Mouse (Mus musculus) cortical plate, adult 2 months (tissue): ENCODE measurements at regions not wholly inside any gene's neighbourhood (a gene's known extent, or its start where the extent isn't known, plus 50 kb on each side); places are given as distances from the start of the nearest gene placed in this dataset.

Experiments
- H3K27ac ChIP-seq: fragments of 200-500 bp; 2 replicates; pipeline ENCODE4 v1.5.1; 2012; ENCODE audit warnings: low read length, control low read depth, inconsistent platforms; ENCODE audit not compliant: insufficient read depth
- H3K4me1 ChIP-seq: fragments of 200-500 bp; 2 replicates; pipeline ENCODE4 v1.6.1; 2011; ENCODE audit warnings: low read length; ENCODE audit not compliant: control insufficient read depth, insufficient read depth
- H3K4me3 ChIP-seq: fragments of 200-500 bp; 2 replicates; pipeline ENCODE4 v1.5.1; 2011; ENCODE audit warnings: mild to moderate bottlenecking, low read length, control low read depth; ENCODE audit not compliant: insufficient read depth
- CTCF ChIP-seq: fragments of 200-500 bp; IDR thresholded peaks from 2 replicates; pipeline ENCODE4 v1.5.1; 2011; ENCODE audit warnings: mild to moderate bottlenecking, control low read depth, low read length; ENCODE audit not compliant: insufficient read depth; ENCODE audit errors: extremely low read depth
- POLR2A ChIP-seq: fragments of 200-500 bp; IDR thresholded peaks from 2 replicates; pipeline ENCODE4 v1.6.1; 2011; ENCODE audit warnings: mild to moderate bottlenecking, low read length, control low read depth; ENCODE audit not compliant: insufficient read depth; ENCODE audit errors: extremely low read depth

- no peak overlapping the region for H3K4me3 ChIP-seq
- TF ChIP-seq CTCF (no peak), POLR2A (no peak)
- peaks cover 9% of the 10 kb centered on the region for H3K4me1 ChIP-seq
- no peak overlapping the region for H3K27ac ChIP-seq
These were observed 962.3 kb downstream of the 4930447A16Rik start for GRCm38 (mm10) chr15:38387617-38388016.

GRCm38 (mm10) chr15:38388436-38388835, 963.1 kb downstream of the 4930447A16Rik start:
- Histone ChIP-seq H3K27ac (no peak overlapping the region), H3K4me1 (peaks cover 9% of the 10 kb centered on the region), H3K4me3 (no peak overlapping the region)
- TF ChIP-seq POLR2A (no peak), CTCF (no peak)

GRCm38 (mm10) chr15:38390450-38390849, 965.1 kb downstream of the 4930447A16Rik start:
- H3K4me1 ChIP-seq: peaks cover 1% of the 10 kb centered on the region; the same call in 1 of the 2 replicates
- H3K4me3 ChIP-seq: no peak overlapping the region
- H3K27ac ChIP-seq: no peak overlapping the region
- TF ChIP-seq CTCF (no peak), POLR2A (no peak)

GRCm38 (mm10) chr15:38391420-38391819, 966.1 kb downstream of the 4930447A16Rik start:
- no peak overlapping the region for H3K27ac ChIP-seq
- no peak overlapping the region for H3K4me3 ChIP-seq
- peaks cover 1% of the 10 kb centered on the region; the same call in 1 of the 2 replicates for H3K4me1 ChIP-seq
- no peak for TF ChIP-seq CTCF

- no peak overlapping the region for H3K27ac ChIP-seq
- H3K4me3 ChIP-seq: no peak overlapping the region
- TF ChIP-seq POLR2A (no peak), CTCF (no peak)
- H3K4me1 ChIP-seq: peaks cover 1% of the 10 kb centered on the region; the same call in 1 of the 2 replicates
These were observed 966.5 kb downstream of the 4930447A16Rik start for GRCm38 (mm10) chr15:38391860-38392259.

GRCm38 (mm10) chr15:38392441-38393149, 967.2 kb downstream of the 4930447A16Rik start:
- H3K27ac ChIP-seq: no peak overlapping the region
- H3K4me1 ChIP-seq: peaks cover 1% of the 10 kb centered on the region; the same call in 1 of the 2 replicates
- H3K4me3 ChIP-seq: no peak overlapping the region
- TF ChIP-seq CTCF (no peak), POLR2A (no peak)

- peaks cover 1% of the 10 kb centered on the region; the same call in 1 of the 2 replicates for H3K4me1 ChIP-seq
- H3K27ac ChIP-seq: no peak overlapping the region
- H3K4me3 ChIP-seq: no peak overlapping the region
- TF ChIP-seq CTCF: no peak
- TF ChIP-seq POLR2A: no peak
These were observed 973.5 kb downstream of the 4930447A16Rik start for GRCm38 (mm10) chr15:38398852-38399251.

- TF ChIP-seq CTCF (no peak), POLR2A (no peak)
- Histone ChIP-seq H3K4me1 (peaks cover 2% of the 10 kb centered on the region; the same call in 1 of the 2 replicates), H3K4me3 (no peak overlapping the region), H3K27ac (no peak overlapping the region)
These were observed 977.4 kb downstream of the 4930447A16Rik start for GRCm38 (mm10) chr15:38402762-38403161.

GRCm38 (mm10) chr15:38403760-38404375, 978.5 kb downstream of the 4930447A16Rik start:
- no peak overlapping the region for H3K27ac ChIP-seq
- TF ChIP-seq POLR2A: no peak
- TF ChIP-seq CTCF: no peak
- no peak overlapping the region for H3K4me3 ChIP-seq
- peaks cover 2% of the 10 kb centered on the region; the same call in 1 of the 2 replicates for H3K4me1 ChIP-seq

- peaks cover 2% of the 10 kb centered on the region; the same call in 1 of the 2 replicates for H3K4me1 ChIP-seq
- TF ChIP-seq POLR2A (no peak), CTCF (no peak)
- H3K27ac ChIP-seq: no peak overlapping the region
- H3K4me3 ChIP-seq: no peak overlapping the region
These were observed 981.0 kb downstream of the 4930447A16Rik start for GRCm38 (mm10) chr15:38406114-38406960.
